ENCODE assay signal across 23 mouse cellular contexts in the genomic region with DNA sequence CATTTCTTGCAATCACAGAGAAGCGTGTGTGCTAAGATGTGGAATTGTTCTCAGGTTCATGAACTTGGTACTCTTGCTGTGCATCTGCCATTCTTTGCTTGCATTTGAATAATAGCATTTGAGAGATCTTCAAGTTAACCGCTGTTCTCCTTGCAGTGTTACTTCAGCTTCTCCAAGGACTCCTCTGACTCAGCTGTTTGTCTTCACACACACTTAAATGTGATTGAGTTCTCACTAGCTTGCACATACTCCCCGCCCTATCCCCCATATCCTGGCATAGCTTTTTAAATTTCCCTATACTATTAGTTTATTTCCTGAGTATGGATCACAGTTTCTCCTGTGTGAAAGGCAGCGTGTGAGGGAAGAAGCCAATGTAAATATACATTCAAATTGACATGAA. TPM values are rescaled to one million over a fixed set of nuclear protein-coding genes. Genes with fewer than 3 reads are reported as not detected.
DNase-seq lines count a peak whose midpoint lies in the region; ATAC-seq lines count a peak whose summit lies in the region.
"Had no signal": no experiment of that assay in that cellular context is flagged by ENCODE, and none has a peak within 500 bp of the region (broad histone marks: within the 10 kb centered on the region; RNA-seq: fewer than 3 reads in every experiment).

No protein-coding gene starts in this region.

- no peaks in the 10 kb centered on the region for H3K36me3 ChIP-seq in megakaryocyte, embryonic 14.5 days (replicated peaks; ENCODE audit: low read length)
- H3K36me3 ChIP-seq in liver, embryonic 12.5 days = no peaks in the 10 kb centered on the region
- H3K36me3 ChIP-seq: embryonic facial prominence, embryonic 10.5 days; forebrain, embryonic 15.5 days; heart, embryonic 15.5 days; hindbrain, embryonic 10.5 days had no signal

- H3K4me2 ChIP-seq in liver, embryonic 12.5 days = peak overlapping the region; percentile 74
- H3K4me2 ChIP-seq: forebrain, embryonic 15.5 days; heart, embryonic 15.5 days had no signal

- peak overlapping the region; percentile 56 for H3K4me3 ChIP-seq in megakaryocyte, embryonic 14.5 days (replicated peaks)
- no peak overlapping the region for H3K4me3 ChIP-seq in liver, embryonic 12.5 days
- H3K4me3 ChIP-seq: embryonic facial prominence, embryonic 10.5 days; forebrain, embryonic 15.5 days; heart, embryonic 15.5 days; hindbrain, embryonic 10.5 days had no signal

- no peak for ATAC-seq in megakaryocyte, adult 5-6 weeks (ENCODE audit: poor library complexity, severe bottlenecking)
- ATAC-seq in liver, embryonic 12.5 days = peak; percentile 74
- peak; percentile 29; the same call in 1 of the 2 replicates for ATAC-seq in megakaryocyte-erythroid progenitor cell, adult 5-6 weeks (replicated peaks; ENCODE audit: low FRiP score, low TSS enrichment, poor library complexity, severe bottlenecking)
- ATAC-seq: forebrain, embryonic 15.5 days; hindbrain, postnatal 0 days; Patski had no signal

- peaks cover 61% of the 10 kb centered on the region for H3K4me1 ChIP-seq in megakaryocyte, embryonic 14.5 days
- peaks cover 51% of the 10 kb centered on the region for H3K4me1 ChIP-seq in liver, embryonic 12.5 days
- H3K4me1 ChIP-seq: embryonic facial prominence, embryonic 10.5 days; forebrain, embryonic 15.5 days; hindbrain, embryonic 10.5 days had no signal

- H3K9me3 ChIP-seq in megakaryocyte, embryonic 14.5 days = no peaks in the 10 kb centered on the region
- H3K9me3 ChIP-seq in liver, embryonic 12.5 days (replicated peaks) = no peaks in the 10 kb centered on the region
- H3K9me3 ChIP-seq: embryonic facial prominence, embryonic 10.5 days; forebrain, embryonic 15.5 days; heart, embryonic 15.5 days; hindbrain, embryonic 10.5 days had no signal

- no peaks in the 10 kb centered on the region for H3K27me3 ChIP-seq in megakaryocyte, embryonic 14.5 days (replicated peaks)
- H3K27me3 ChIP-seq in liver, embryonic 12.5 days (replicated peaks) = no peaks in the 10 kb centered on the region
- H3K27me3 ChIP-seq: forebrain, embryonic 15.5 days; heart, embryonic 15.5 days had no signal

- WGBS in liver, embryonic 12.5 days (ENCODE audit: insufficient replicate concordance) = 42% methylated on average over 4 of the region's 4 CpGs

- peak; percentile 56 for DNase-seq in c-Kit-positive CD71-positive TER-119-positive erythroid progenitor cells, embryonic 14.5 days (ENCODE audit: low spot score)
- DNase-seq in Muller cell, postnatal 12 days (ENCODE audit: inconsistent ontology term) = no peak
- DNase-seq in yolk sac, embryonic 10.5 days (ENCODE audit: low spot score) = no peak
- DNase-seq: adrenal gland, postnatal 10 days; cerebellum, adult 18-20 months; cerebellum, postnatal 36 days; kidney, adult 18-20 months; kidney, postnatal 10 days; lung, postnatal 10 days; retina, postnatal 1 day; thymus, postnatal 25 days had no signal

- H3K9ac ChIP-seq in liver, embryonic 12.5 days = peak overlapping the region; percentile 60
- H3K9ac ChIP-seq: forebrain, embryonic 15.5 days; heart, embryonic 15.5 days had no signal

- peak overlapping the region; percentile 100 for H3K27ac ChIP-seq in liver, embryonic 12.5 days
- H3K27ac ChIP-seq: embryonic facial prominence, embryonic 10.5 days; forebrain, embryonic 15.5 days; heart, embryonic 15.5 days; hindbrain, embryonic 10.5 days; hindbrain, postnatal 0 days had no signal

RNA-seq across cellular contexts. Expression of gene Mmrn1, which starts 10.1 kb away (rescaled TPM):
- polyA plus RNA-seq in megakaryocyte, embryonic 14.5 days (2012; ENCODE audit: insufficient read depth, low replicate concordance) = 2.7 and 7.1 TPM in 2 replicates
- total RNA-seq in megakaryocyte, adult 5-6 weeks (2015) = not detected in 2 replicates
- not detected in 2 replicates for total RNA-seq in megakaryocyte, adult 5-6 weeks (2017)
- polyA plus RNA-seq in liver, embryonic 12.5 days (2016; fragmentation: Nextera tagmentation; extraction: Ambion mirVana) = 12.3 and 13.4 TPM in 2 replicates
- 2.1 and 4.6 TPM in 2 replicates for total RNA-seq in megakaryocyte-erythroid progenitor cell, adult 5-6 weeks (2014; fragmentation: Nextera tagmentation)
- 7.0 and 8.8 TPM in 2 replicates for total RNA-seq in megakaryocyte-erythroid progenitor cell, adult 5-6 weeks (2017)
- total RNA-seq: layer of hippocampus, adult 18-20 months had no signal
- polyA plus RNA-seq: C2C12, Patski had no signal
